ENCODE assay signal across 26 mouse cellular contexts in the genomic region with DNA sequence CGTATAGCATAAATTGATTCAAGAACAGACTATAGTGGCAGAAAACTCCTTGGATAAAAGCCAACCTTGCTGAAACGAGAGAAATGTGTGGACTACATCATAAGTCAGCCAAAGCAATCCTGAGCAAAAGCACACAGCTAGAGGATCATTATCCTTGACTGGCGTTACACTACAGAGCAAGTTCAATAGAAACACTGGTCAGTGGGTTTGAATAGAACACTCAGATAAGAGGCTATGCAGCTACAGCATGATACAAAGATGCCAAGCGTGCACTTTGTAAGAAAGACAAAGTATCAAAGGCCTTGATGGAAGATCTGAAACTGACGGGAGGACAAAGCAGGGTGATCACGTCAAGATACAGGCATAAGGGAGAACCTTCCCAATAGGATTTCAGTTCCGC.
A peak's percentile ranks its signal among the peaks of the same experiment; 100 is the strongest.
DNase-seq lines count a peak whose midpoint lies in the region; ATAC-seq and TF ChIP-seq lines count a peak whose summit lies in the region.
"Had no signal": no experiment of that assay in that cellular context is flagged by ENCODE, and none has a peak within 500 bp of the region (broad histone marks: within the 10 kb centered on the region; RNA-seq: fewer than 3 reads in every experiment).

No protein-coding gene starts in this region.

- no peaks in the 10 kb centered on the region for H3K9me3 ChIP-seq in forebrain, embryonic 14.5 days (replicated peaks; ENCODE audit: control insufficient read depth, low read length)
- no peaks in the 10 kb centered on the region for H3K9me3 ChIP-seq in forebrain, embryonic 16.5 days (ENCODE audit: control insufficient read depth, low read length)
- H3K9me3 ChIP-seq in midbrain, embryonic 15.5 days: no peaks in the 10 kb centered on the region
- no peaks in the 10 kb centered on the region for H3K9me3 ChIP-seq in midbrain, embryonic 10.5 days (replicated peaks)
- H3K9me3 ChIP-seq: embryonic facial prominence, embryonic 15.5 days; forebrain, embryonic 15.5 days; heart, embryonic 12.5 days; heart, embryonic 15.5 days; hindbrain, embryonic 10.5 days; hindbrain, embryonic 13.5 days; intestine, embryonic 15.5 days had no signal

- ATAC-seq in forebrain, embryonic 14.5 days: peak; percentile 63
- ATAC-seq in forebrain, embryonic 16.5 days: no peak; the same call in 1 of the 2 replicates
- ATAC-seq in midbrain, embryonic 15.5 days (replicated peaks): peak; percentile 87
- ATAC-seq: CD4-positive, CD25-positive, alpha-beta regulatory T cell, adult 4 months; forebrain, embryonic 15.5 days; hindbrain, embryonic 16.5 days; intestine, embryonic 15.5 days had no signal

- no peaks in the 10 kb centered on the region for H3K4me1 ChIP-seq in forebrain, embryonic 14.5 days (ENCODE audit: control insufficient read depth, insufficient read depth, low read length)
- no peaks in the 10 kb centered on the region for H3K4me1 ChIP-seq in forebrain, embryonic 16.5 days (replicated peaks; ENCODE audit: control insufficient read depth, insufficient read depth, low read length)
- H3K4me1 ChIP-seq in midbrain, embryonic 15.5 days: no peaks in the 10 kb centered on the region
- H3K4me1 ChIP-seq in midbrain, embryonic 10.5 days: no peaks in the 10 kb centered on the region
- H3K4me1 ChIP-seq: embryonic facial prominence, embryonic 15.5 days; forebrain, embryonic 15.5 days; heart, embryonic 12.5 days; heart, embryonic 15.5 days; hindbrain, embryonic 10.5 days; hindbrain, embryonic 13.5 days; intestine, embryonic 15.5 days had no signal

- H3K27me3 ChIP-seq in forebrain, embryonic 14.5 days (replicated peaks; ENCODE audit: control insufficient read depth, insufficient read depth, low read length): no peaks in the 10 kb centered on the region
- no peaks in the 10 kb centered on the region for H3K27me3 ChIP-seq in forebrain, embryonic 16.5 days (replicated peaks; ENCODE audit: control insufficient read depth, insufficient read depth, low read length)
- H3K27me3 ChIP-seq in midbrain, embryonic 15.5 days (replicated peaks): no peaks in the 10 kb centered on the region
- no peaks in the 10 kb centered on the region for H3K27me3 ChIP-seq in midbrain, embryonic 10.5 days (ENCODE audit: low read depth, poor library complexity, severe bottlenecking)
- H3K27me3 ChIP-seq: embryonic facial prominence, embryonic 15.5 days; forebrain, embryonic 15.5 days; heart, embryonic 12.5 days; heart, embryonic 15.5 days; hindbrain, embryonic 13.5 days; intestine, embryonic 15.5 days had no signal

- H3K36me3 ChIP-seq in forebrain, embryonic 14.5 days (ENCODE audit: control insufficient read depth, insufficient read depth, low read length): no peaks in the 10 kb centered on the region
- H3K36me3 ChIP-seq in forebrain, embryonic 16.5 days (ENCODE audit: control insufficient read depth, insufficient read depth): no peaks in the 10 kb centered on the region
- H3K36me3 ChIP-seq in midbrain, embryonic 15.5 days (replicated peaks): no peaks in the 10 kb centered on the region
- H3K36me3 ChIP-seq in midbrain, embryonic 10.5 days: no peaks in the 10 kb centered on the region
- H3K36me3 ChIP-seq: embryonic facial prominence, embryonic 15.5 days; forebrain, embryonic 15.5 days; heart, embryonic 12.5 days; heart, embryonic 15.5 days; hindbrain, embryonic 10.5 days; hindbrain, embryonic 13.5 days; intestine, embryonic 15.5 days had no signal

- no peak overlapping the region for H3K27ac ChIP-seq in forebrain, embryonic 14.5 days (ENCODE audit: low read depth, low read length)
- no peak overlapping the region for H3K27ac ChIP-seq in forebrain, embryonic 16.5 days (ENCODE audit: low read length)
- no peak overlapping the region for H3K27ac ChIP-seq in midbrain, embryonic 15.5 days
- H3K27ac ChIP-seq in midbrain, embryonic 10.5 days (replicated peaks): no peak overlapping the region
- H3K27ac ChIP-seq: embryonic facial prominence, embryonic 15.5 days; forebrain, embryonic 15.5 days; heart, embryonic 15.5 days; hindbrain, embryonic 10.5 days; hindbrain, embryonic 13.5 days; intestine, embryonic 15.5 days had no signal

- DNase-seq in forebrain, embryonic 14.5 days (ENCODE audit: low spot score): peak; percentile 40
- no peak for DNase-seq in midbrain, embryonic 10.5 days (ENCODE audit: low spot score)
- peak; percentile 56 for DNase-seq in brain, embryonic 14.5 days (ENCODE audit: low read depth)
- no peak for DNase-seq in frontal cortex, postnatal 36 days (ENCODE audit: low spot score in 2 of 2)
- DNase-seq: adrenal gland, adult 2 months; adrenal gland, postnatal 14 days; cerebellum, adult 11-12 months; cerebellum, adult 8-10 months; cerebellum, postnatal 10 days; cerebellum, postnatal 36 days; embryo, embryonic 11 days; gastrocnemius, postnatal 25 days; heart, adult 18-20 months; heart, postnatal 10 days; heart, postnatal 36 days had no signal

- H3K4me2 ChIP-seq in forebrain, embryonic 14.5 days (ENCODE audit: low read length): no peak overlapping the region
- H3K4me2 ChIP-seq in forebrain, embryonic 16.5 days (ENCODE audit: low read length): no peak overlapping the region
- H3K4me2 ChIP-seq in midbrain, embryonic 15.5 days: no peak overlapping the region
- H3K4me2 ChIP-seq: embryonic facial prominence, embryonic 15.5 days; forebrain, embryonic 15.5 days; heart, embryonic 12.5 days; heart, embryonic 15.5 days; hindbrain, embryonic 13.5 days; intestine, embryonic 15.5 days had no signal

- TF ChIP-seq POLR2A in brain, embryonic 14.5 days (IDR thresholded peaks at IDR 0.05; ENCODE audit: borderline replicate concordance, extremely low read depth, insufficient read depth, insufficient read length, poor library complexity, severe bottlenecking): no peak

- H3K4me3 ChIP-seq in forebrain, embryonic 14.5 days (ENCODE audit: low read depth, low read length): no peak overlapping the region
- H3K4me3 ChIP-seq in forebrain, embryonic 16.5 days (replicated peaks; ENCODE audit: low read length): no peak overlapping the region
- no peak overlapping the region for H3K4me3 ChIP-seq in midbrain, embryonic 15.5 days
- no peak overlapping the region for H3K4me3 ChIP-seq in midbrain, embryonic 10.5 days
- H3K4me3 ChIP-seq: embryonic facial prominence, embryonic 15.5 days; forebrain, embryonic 15.5 days; heart, embryonic 12.5 days; heart, embryonic 15.5 days; hindbrain, embryonic 10.5 days; hindbrain, embryonic 13.5 days; intestine, embryonic 15.5 days had no signal

- no peak for TF ChIP-seq CTCF in brain, embryonic 14.5 days (IDR thresholded peaks at IDR 0.05; ENCODE audit: borderline replicate concordance, extremely low read depth, insufficient read depth, insufficient read length)

- 30% methylated on average over 7 of the region's 7 CpGs for WGBS in forebrain, embryonic 14.5 days
- 26% methylated on average over 7 of the region's 7 CpGs for WGBS in forebrain, embryonic 16.5 days
- WGBS in midbrain, embryonic 15.5 days: 38% methylated on average over 7 of the region's 7 CpGs
- 70% methylated on average over 7 of the region's 7 CpGs for WGBS in midbrain, embryonic 10.5 days

- H3K9ac ChIP-seq in forebrain, embryonic 14.5 days (ENCODE audit: low read length): no peak overlapping the region
- no peak overlapping the region for H3K9ac ChIP-seq in forebrain, embryonic 16.5 days (replicated peaks; ENCODE audit: low read depth, low read length)
- no peak overlapping the region for H3K9ac ChIP-seq in midbrain, embryonic 15.5 days
- H3K9ac ChIP-seq: embryonic facial prominence, embryonic 15.5 days; forebrain, embryonic 15.5 days; heart, embryonic 12.5 days; heart, embryonic 15.5 days; hindbrain, embryonic 13.5 days; intestine, embryonic 15.5 days had no signal

Comparison
In these comparisons a context has a peak if more than half of its experiments do, and no peak if none do; other contexts are left out.
1. DNase-seq: peak in forebrain, embryonic 14.5 days (single experiment) and brain, embryonic 14.5 days (single experiment); none in midbrain, embryonic 10.5 days (single experiment) and frontal cortex, postnatal 36 days (0 of 2).